8 mouse cellular contexts compared by ENCODE assay signal in genomic region chr1:106583245-106584241, GRCm38 (mm10).
DNase-seq lines count a peak whose midpoint lies in the region; ATAC-seq lines count a peak whose summit lies in the region.

No protein-coding gene starts in this region.

- no peaks in the 10 kb centered on the region for H3K36me3 ChIP-seq in forebrain, embryonic 16.5 days (ENCODE audit: control insufficient read depth, insufficient read depth)
- no peaks in the 10 kb centered on the region for H3K36me3 ChIP-seq in forebrain, embryonic 11.5 days (ENCODE audit: control insufficient read depth, insufficient read depth, low read length)
- H3K36me3 ChIP-seq in embryonic facial prominence, embryonic 15.5 days: no peaks in the 10 kb centered on the region
- no peaks in the 10 kb centered on the region for H3K36me3 ChIP-seq in hindbrain, embryonic 16.5 days (ENCODE audit: control insufficient read depth, insufficient read depth, low read length)

- H3K9ac ChIP-seq in forebrain, embryonic 16.5 days (replicated peaks; ENCODE audit: low read depth, low read length): no peak overlapping the region
- no peak overlapping the region for H3K9ac ChIP-seq in forebrain, embryonic 11.5 days (ENCODE audit: low read length)
- no peak overlapping the region for H3K9ac ChIP-seq in embryonic facial prominence, embryonic 15.5 days
- no peak overlapping the region for H3K9ac ChIP-seq in hindbrain, embryonic 16.5 days (ENCODE audit: low read depth, low read length)

- H3K4me3 ChIP-seq in forebrain, embryonic 16.5 days (replicated peaks; ENCODE audit: low read length): no peak overlapping the region
- no peak overlapping the region for H3K4me3 ChIP-seq in forebrain, embryonic 11.5 days (ENCODE audit: low read depth, low read length)
- no peak overlapping the region for H3K4me3 ChIP-seq in embryonic facial prominence, embryonic 15.5 days (replicated peaks)
- no peak overlapping the region for H3K4me3 ChIP-seq in hindbrain, embryonic 16.5 days (ENCODE audit: low read length)

- 41% methylated on average over 14 of the region's 14 CpGs for WGBS in forebrain, embryonic 16.5 days
- 66% methylated on average over 14 of the region's 14 CpGs for WGBS in forebrain, embryonic 11.5 days
- 34% methylated on average over 13 of the region's 14 CpGs for WGBS in embryonic facial prominence, embryonic 15.5 days
- WGBS in hindbrain, embryonic 16.5 days: 42% methylated on average over 14 of the region's 14 CpGs

- peak overlapping the region; percentile 23; the same call in 1 of the 2 replicates for H3K27ac ChIP-seq in forebrain, embryonic 16.5 days (ENCODE audit: low read length)
- H3K27ac ChIP-seq in forebrain, embryonic 11.5 days (ENCODE audit: low read depth, low read length): no peak overlapping the region
- H3K27ac ChIP-seq in embryonic facial prominence, embryonic 15.5 days (replicated peaks): peak overlapping the region; percentile 18
- H3K27ac ChIP-seq in hindbrain, embryonic 16.5 days (ENCODE audit: low read depth, low read length): peak overlapping the region; percentile 58

- DNase-seq in forebrain, embryonic 11.5 days (ENCODE audit: low spot score): no peak
- DNase-seq in T-cell, adult 2 months (ENCODE audit: low spot score): no peak
- no peak for DNase-seq in frontal cortex, postnatal 36 days (ENCODE audit: low spot score in 2 of 2)

- no peaks in the 10 kb centered on the region for H3K27me3 ChIP-seq in forebrain, embryonic 16.5 days (replicated peaks; ENCODE audit: control insufficient read depth, insufficient read depth, low read length)
- no peaks in the 10 kb centered on the region for H3K27me3 ChIP-seq in forebrain, embryonic 11.5 days (ENCODE audit: control insufficient read depth, insufficient read depth, low read length)
- H3K27me3 ChIP-seq in embryonic facial prominence, embryonic 15.5 days: no peaks in the 10 kb centered on the region
- no peaks in the 10 kb centered on the region for H3K27me3 ChIP-seq in hindbrain, embryonic 16.5 days (replicated peaks; ENCODE audit: control insufficient read depth, insufficient read depth, low read length)

- H3K9me3 ChIP-seq in forebrain, embryonic 16.5 days (ENCODE audit: control insufficient read depth, low read length): no peaks in the 10 kb centered on the region
- no peaks in the 10 kb centered on the region for H3K9me3 ChIP-seq in forebrain, embryonic 11.5 days (ENCODE audit: control insufficient read depth, low read length)
- H3K9me3 ChIP-seq in embryonic facial prominence, embryonic 15.5 days (replicated peaks): no peaks in the 10 kb centered on the region
- no peaks in the 10 kb centered on the region for H3K9me3 ChIP-seq in hindbrain, embryonic 16.5 days (ENCODE audit: control insufficient read depth, low read length)

- no peak for ATAC-seq in forebrain, embryonic 16.5 days
- no peak for ATAC-seq in forebrain, embryonic 11.5 days (replicated peaks; ENCODE audit: low FRiP score)
- peak; percentile 39; the same call in 1 of the 2 replicates for ATAC-seq in embryonic facial prominence, embryonic 15.5 days (ENCODE audit: insufficient number of reproducible peaks, low FRiP score, low TSS enrichment, low read depth)
- peak; percentile 57; the same call in 1 of the 2 replicates for ATAC-seq in hindbrain, embryonic 16.5 days
- ATAC-seq in megakaryocyte progenitor cell, adult 5-6 weeks (replicated peaks; ENCODE audit: poor library complexity): peak; percentile 55
- ATAC-seq in erythroblast, adult 5-6 weeks (replicated peaks; ENCODE audit: low FRiP score, poor library complexity, severe bottlenecking): no peak

- H3K4me1 ChIP-seq in forebrain, embryonic 16.5 days (replicated peaks; ENCODE audit: control insufficient read depth, insufficient read depth, low read length): peaks cover 3% of the 10 kb centered on the region
- 0 out of 2 replicates have a peak, but pooled peaks cover 2% of the 10 kb centered on the region for H3K4me1 ChIP-seq in forebrain, embryonic 11.5 days (replicated peaks; ENCODE audit: control insufficient read depth, insufficient read depth, low read length)
- H3K4me1 ChIP-seq in embryonic facial prominence, embryonic 15.5 days: peaks cover 18% of the 10 kb centered on the region
- H3K4me1 ChIP-seq in hindbrain, embryonic 16.5 days (ENCODE audit: control insufficient read depth, insufficient read depth, low read depth, low read length): peaks cover 6% of the 10 kb centered on the region; the same call in 1 of the 2 replicates

- no peak overlapping the region for H3K4me2 ChIP-seq in forebrain, embryonic 16.5 days (ENCODE audit: low read length)
- H3K4me2 ChIP-seq in forebrain, embryonic 11.5 days (ENCODE audit: low read depth, low read length, severe bottlenecking): no peak overlapping the region
- no peak overlapping the region for H3K4me2 ChIP-seq in embryonic facial prominence, embryonic 15.5 days (replicated peaks)
- H3K4me2 ChIP-seq in hindbrain, embryonic 16.5 days (ENCODE audit: low read length): no peak overlapping the region

Comparison
In these comparisons a context has a peak if more than half of its experiments do, and no peak if none do; other contexts are left out.
1. ATAC-seq: peak in embryonic facial prominence, embryonic 15.5 days (single experiment), hindbrain, embryonic 16.5 days (single experiment) and megakaryocyte progenitor cell, adult 5-6 weeks (single experiment); none in forebrain, embryonic 16.5 days (single experiment), forebrain, embryonic 11.5 days (single experiment) and erythroblast, adult 5-6 weeks (single experiment).